Comparison of ENCODE assay signal across 15 mouse cellular contexts in the genomic region with DNA sequence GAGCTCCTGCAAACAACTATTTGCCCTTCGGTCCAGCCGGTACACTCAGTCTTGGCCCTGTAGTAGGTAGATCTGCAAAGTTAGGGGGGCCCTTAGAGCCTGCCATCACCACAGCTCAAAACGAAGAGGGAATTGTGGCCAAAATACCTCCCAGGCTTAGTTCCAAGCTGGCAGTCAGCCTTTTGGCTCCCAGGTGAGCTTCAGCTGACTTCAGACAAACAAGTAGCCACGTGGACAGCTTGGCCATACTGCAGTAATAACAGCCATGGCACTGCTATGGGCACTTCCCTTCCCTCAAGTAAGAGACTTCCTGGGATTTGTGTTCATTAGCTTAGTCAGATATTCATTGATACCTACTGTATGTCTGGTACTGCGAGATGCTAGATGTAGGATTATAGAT.
DNase-seq lines count a peak whose midpoint lies in the region; ATAC-seq and TF ChIP-seq lines count a peak whose summit lies in the region.
"Had no signal": no experiment of that assay in that cellular context is flagged by ENCODE, and none has a peak within 500 bp of the region (broad histone marks: within the 10 kb centered on the region; RNA-seq: fewer than 3 reads in every experiment).

No protein-coding gene starts in this region.

- H3K4me1 ChIP-seq in midbrain, postnatal 0 days (ENCODE audit: insufficient read depth, low read length) = no peaks in the 10 kb centered on the region
- peaks cover 8% of the 10 kb centered on the region for H3K4me1 ChIP-seq in midbrain, embryonic 15.5 days
- peaks cover 17% of the 10 kb centered on the region for H3K4me1 ChIP-seq in hindbrain, embryonic 13.5 days (replicated peaks)
- H3K4me1 ChIP-seq: neural tube, embryonic 12.5 days had no signal

- H3K27ac ChIP-seq in midbrain, postnatal 0 days (ENCODE audit: low read depth, low read length) = no peak overlapping the region
- no peak overlapping the region for H3K27ac ChIP-seq in midbrain, embryonic 15.5 days
- no peak overlapping the region for H3K27ac ChIP-seq in hindbrain, embryonic 13.5 days
- H3K27ac ChIP-seq: forebrain, embryonic 12.5 days; limb, embryonic 12.5 days; lung, embryonic 15.5 days; neural tube, embryonic 12.5 days had no signal

- no peak overlapping the region for H3K4me3 ChIP-seq in midbrain, postnatal 0 days (ENCODE audit: low read depth, low read length)
- no peak overlapping the region for H3K4me3 ChIP-seq in midbrain, embryonic 15.5 days
- H3K4me3 ChIP-seq in hindbrain, embryonic 13.5 days = no peak overlapping the region
- H3K4me3 ChIP-seq: forebrain, embryonic 12.5 days; limb, embryonic 12.5 days; lung, embryonic 15.5 days; neural tube, embryonic 12.5 days had no signal

- DNase-seq in heart, adult 11 months = peak; percentile 96
- no peak for DNase-seq in heart, postnatal 25 days (ENCODE audit: low spot score)
- peak; percentile 30 for DNase-seq in midbrain, postnatal 0 days (ENCODE audit: low spot score)
- peak; percentile 46 to 72 for DNase-seq in heart, adult 9 months (ENCODE audit: low spot score in 2 of 2)
- DNase-seq in skeletal muscle tissue, adult 2 months (ENCODE audit: low read depth, low spot score) = peak; percentile 32
- DNase-seq in thymus, postnatal 14 days = no peak

- WGBS in midbrain, postnatal 0 days = 75% methylated on average over 5 of the region's 5 CpGs
- whole genome bisulfite sequencing in midbrain, embryonic 15.5 days = 83% methylated on average over 5 of the region's 5 CpGs
- 87% methylated on average over 5 of the region's 5 CpGs for WGBS in hindbrain, embryonic 13.5 days

- no peak for TF ChIP-seq CTCF in midbrain, postnatal 0 days (IDR thresholded peaks at IDR 0.05)

- no peak for ATAC-seq in midbrain, postnatal 0 days (ENCODE audit: low FRiP score)
- ATAC-seq in midbrain, embryonic 15.5 days (replicated peaks) = no peak
- no peak for ATAC-seq in hindbrain, embryonic 13.5 days (ENCODE audit: low FRiP score)
- ATAC-seq: hindbrain, embryonic 16.5 days had no signal

- no peaks in the 10 kb centered on the region for H3K27me3 ChIP-seq in midbrain, postnatal 0 days (ENCODE audit: insufficient read depth, low read length)
- H3K27me3 ChIP-seq in midbrain, embryonic 15.5 days (replicated peaks) = no peaks in the 10 kb centered on the region
- H3K27me3 ChIP-seq in hindbrain, embryonic 13.5 days = no peaks in the 10 kb centered on the region
- H3K27me3 ChIP-seq: forebrain, embryonic 12.5 days; limb, embryonic 12.5 days; lung, embryonic 15.5 days; neural tube, embryonic 12.5 days had no signal

- H3K9ac ChIP-seq in midbrain, postnatal 0 days (replicated peaks; ENCODE audit: low read length, poor library complexity, severe bottlenecking) = no peak overlapping the region
- H3K9ac ChIP-seq in midbrain, embryonic 15.5 days = no peak overlapping the region
- H3K9ac ChIP-seq in hindbrain, embryonic 13.5 days = no peak overlapping the region
- H3K9ac ChIP-seq: forebrain, embryonic 12.5 days; limb, embryonic 12.5 days; lung, embryonic 15.5 days; neural tube, embryonic 12.5 days had no signal

- no peaks in the 10 kb centered on the region for H3K36me3 ChIP-seq in midbrain, postnatal 0 days (ENCODE audit: insufficient read depth, low read length)
- no peaks in the 10 kb centered on the region for H3K36me3 ChIP-seq in midbrain, embryonic 15.5 days (replicated peaks)
- no peaks in the 10 kb centered on the region for H3K36me3 ChIP-seq in hindbrain, embryonic 13.5 days
- H3K36me3 ChIP-seq: forebrain, embryonic 12.5 days; G1E; limb, embryonic 12.5 days; lung, embryonic 15.5 days; neural tube, embryonic 12.5 days had no signal

- H3K9me3 ChIP-seq in midbrain, postnatal 0 days (ENCODE audit: low read length) = no peaks in the 10 kb centered on the region
- no peaks in the 10 kb centered on the region for H3K9me3 ChIP-seq in midbrain, embryonic 15.5 days
- H3K9me3 ChIP-seq in hindbrain, embryonic 13.5 days = no peaks in the 10 kb centered on the region
- H3K9me3 ChIP-seq: forebrain, embryonic 12.5 days; limb, embryonic 12.5 days; lung, embryonic 15.5 days; neural tube, embryonic 12.5 days had no signal

- no peak overlapping the region for H3K4me2 ChIP-seq in midbrain, postnatal 0 days (ENCODE audit: low read depth, low read length, poor library complexity, severe bottlenecking)
- H3K4me2 ChIP-seq in midbrain, embryonic 15.5 days = no peak overlapping the region
- H3K4me2 ChIP-seq in hindbrain, embryonic 13.5 days = no peak overlapping the region
- H3K4me2 ChIP-seq: forebrain, embryonic 12.5 days; limb, embryonic 12.5 days; lung, embryonic 15.5 days; midbrain, embryonic 11.5 days; neural tube, embryonic 12.5 days had no signal

- intact Hi-C loops in heart, postnatal 25 days (cut with DNase I) = loop anchor here (5.0 kb wide), 1 partner anchor 137 kb away; no protein-coding TSS in a partner anchor

Comparison
In these comparisons a context has a peak if more than half of its experiments do, and no peak if none do; other contexts are left out.
1. DNase-seq: peak in heart, adult 11 months (single experiment), midbrain, postnatal 0 days (single experiment), heart, adult 9 months (2 of 2) and skeletal muscle tissue, adult 2 months (single experiment); none in heart, postnatal 25 days (single experiment) and thymus, postnatal 14 days (single experiment).